Mouse (Mus musculus): ENCODE measurements around the gene Zfp541.

GRCm38 (mm10) chr7:16031072-16031471 lies 30.5 kb upstream of the Zfp541 start:
- TF ChIP-seq CTCF (IDR thresholded peaks at IDR 0.05; ENCODE audit: low read depth, low read length) (no peak), POLR2A (IDR thresholded peaks at IDR 0.05; ENCODE audit: insufficient read depth, low read length) (no peak), EP300 (IDR thresholded peaks at IDR 0.05; ENCODE audit: insufficient read depth, low read depth, low read length) (no peak)

Measured in ES-Bruce4 (cell line).